Mouse (Mus musculus) midbrain, embryonic 10.5 days (tissue): ENCODE data around the gene Hdac2. TPM values are rescaled to one million over a fixed set of nuclear protein-coding genes. Genes with fewer than 3 reads are reported as not detected.

Experiments used
- DNase-seq: peaks from one replicate; pipeline ENCODE4 v3.0.0-alpha.2; 2017; ENCODE audit warnings: low spot score
- H3K27ac ChIP-seq: fragments of 300-500 bp; sonication (generic); replicated peaks from 2 replicates; pipeline ENCODE4 v1.5.1; 2016; ENCODE audit warnings: mild to moderate bottlenecking
- H3K27me3 ChIP-seq: fragments of 300-500 bp; sonication (generic); 2 replicates; pipeline ENCODE4 v1.6.1; 2016; ENCODE audit warnings: low read depth, mild to moderate bottlenecking; ENCODE audit not compliant: poor library complexity, severe bottlenecking
- H3K36me3 ChIP-seq: fragments of 300-500 bp; sonication (generic); 2 replicates; pipeline ENCODE4 v1.6.1; 2016; ENCODE audit warnings: mild to moderate bottlenecking, moderate library complexity
- H3K4me1 ChIP-seq: fragments of 300-500 bp; sonication (generic); 2 replicates; pipeline ENCODE4 v1.6.1; 2016
- H3K4me3 ChIP-seq: fragments of 300-500 bp; sonication (generic); 2 replicates; pipeline ENCODE4 v1.5.1; 2016; ENCODE audit warnings: mild to moderate bottlenecking, moderate library complexity
- H3K9me3 ChIP-seq: fragments of 300-500 bp; sonication (generic); replicated peaks from 2 replicates; pipeline ENCODE4 v1.6.1; 2016; ENCODE audit warnings: mild to moderate bottlenecking
- WGBS: fragments of 180-500 bp; shearing (Covaris S2); methylation state at CpG from one replicate; pipeline ENCODE4 v1.1.7; 2016; 5-methylcytosine and 5-hydroxymethylcytosine counted together
- polyA plus RNA-seq: library from polyadenylated mRNA; unstranded; fragments of >200 nt; fragmentation: Nextera tagmentation; extraction: Ambion mirVana; gene quantifications from 2 replicates; pipeline ENCODE4 v1.2.1, GENCODE M21; 2016

Hdac2 gene
- polyA plus RNA-seq, 1 experiment from 2014 or later: 311 TPM

GRCm38 (mm10) chr10:37014274-37015107 is 40.1 kb downstream of the Hdac2 start:
- 51% methylated on average over 8 of the region's 8 CpGs for WGBS

GRCm38 (mm10) chr10:37015729-37016128 is 41.4 kb downstream of the Hdac2 start:
- no peaks in the 10 kb centered on the region for H3K27me3 ChIP-seq
- no peaks in the 10 kb centered on the region; the same call in 1 of the 2 replicates for H3K4me1 ChIP-seq
- no peak for DNase-seq
- no peaks in the 10 kb centered on the region for H3K36me3 ChIP-seq
- peak overlapping the region; percentile 69; the same call in 1 of the 2 replicates for H3K27ac ChIP-seq
- H3K9me3 ChIP-seq: no peaks in the 10 kb centered on the region
- 65% methylated on average over 2 of the region's 2 CpGs for WGBS
- no peak overlapping the region for H3K4me3 ChIP-seq

More at GRCm38 (mm10) chr10:37014274-37015107, 40.1 kb downstream of the Hdac2 start:
- H3K4me1 ChIP-seq: no peaks in the 10 kb centered on the region; the same call in 1 of the 2 replicates
- peak; percentile 59 for DNase-seq
- no peak overlapping the region for H3K4me3 ChIP-seq
- H3K27ac ChIP-seq: peak overlapping the region; percentile 69; the same call in 1 of the 2 replicates
- no peaks in the 10 kb centered on the region for H3K9me3 ChIP-seq
- H3K27me3 ChIP-seq: no peaks in the 10 kb centered on the region
- H3K36me3 ChIP-seq: no peaks in the 10 kb centered on the region

- Histone ChIP-seq H3K36me3 (no peaks in the 10 kb centered on the region), H3K27me3 (no peaks in the 10 kb centered on the region), H3K4me3 (no peak overlapping the region), H3K4me1 (no peaks in the 10 kb centered on the region; the same call in 1 of the 2 replicates), H3K27ac (no peak overlapping the region; the same call in 1 of the 2 replicates), H3K9me3 (no peaks in the 10 kb centered on the region)
- DNase-seq: no peak
- WGBS: 87% methylated on average over 2 of the region's 2 CpGs
Observed at GRCm38 (mm10) chr10:37016200-37016599, 41.9 kb downstream of the Hdac2 start.

GRCm38 (mm10) chr10:37024301-37024700 is 50.0 kb downstream of the Hdac2 start:
- DNase-seq: no peak
- Histone ChIP-seq H3K4me1 (no peaks in the 10 kb centered on the region), H3K36me3 (no peaks in the 10 kb centered on the region), H3K27me3 (no peaks in the 10 kb centered on the region), H3K27ac (no peak overlapping the region), H3K4me3 (no peak overlapping the region), H3K9me3 (no peaks in the 10 kb centered on the region)
- WGBS: 73% methylated on average over 1 of the region's 1 CpGs

GRCm38 (mm10) chr10:37028651-37029050 is 54.3 kb downstream of the Hdac2 start:
- WGBS: 77% methylated on average over 2 of the region's 2 CpGs
- H3K4me3 ChIP-seq: no peak overlapping the region
- no peak for DNase-seq
- no peaks in the 10 kb centered on the region for H3K27me3 ChIP-seq
- no peak overlapping the region for H3K27ac ChIP-seq
- H3K4me1 ChIP-seq: no peaks in the 10 kb centered on the region
- H3K9me3 ChIP-seq: no peaks in the 10 kb centered on the region
- H3K36me3 ChIP-seq: no peaks in the 10 kb centered on the region

GRCm38 (mm10) chr10:37035090-37035497 is 60.8 kb downstream of the Hdac2 start:
- Histone ChIP-seq H3K27ac (no peak overlapping the region), H3K36me3 (no peaks in the 10 kb centered on the region), H3K4me3 (no peak overlapping the region), H3K27me3 (no peaks in the 10 kb centered on the region), H3K9me3 (no peaks in the 10 kb centered on the region), H3K4me1 (no peaks in the 10 kb centered on the region)
- no peak for DNase-seq
- WGBS: 88% methylated on average over 7 of the region's 7 CpGs

- 90% methylated on average over 8 of the region's 8 CpGs for WGBS
- no peaks in the 10 kb centered on the region for H3K27me3 ChIP-seq
- no peak overlapping the region for H3K27ac ChIP-seq
- no peaks in the 10 kb centered on the region for H3K4me1 ChIP-seq
- no peaks in the 10 kb centered on the region for H3K36me3 ChIP-seq
- no peak overlapping the region for H3K4me3 ChIP-seq
- H3K9me3 ChIP-seq: no peaks in the 10 kb centered on the region
- DNase-seq: no peak
Observed at GRCm38 (mm10) chr10:37047661-37048098, 73.3 kb downstream of the Hdac2 start.

Other genes starting within 250 kb of the Hdac2 start
- gene Marcks, start 164.4 kb downstream of the Hdac2 start, polyA plus RNA-seq: 169 and 200 TPM in 2 replicates